Mouse (Mus musculus): ENCODE data around the gene Ifrd2. TPM values are rescaled to one million over a fixed set of nuclear protein-coding genes. Genes with fewer than 3 reads are reported as not detected.

Gene Ifrd2
- polyA plus RNA-seq, 1 experiment from 2014 or later: 55.8 TPM

DNA sequence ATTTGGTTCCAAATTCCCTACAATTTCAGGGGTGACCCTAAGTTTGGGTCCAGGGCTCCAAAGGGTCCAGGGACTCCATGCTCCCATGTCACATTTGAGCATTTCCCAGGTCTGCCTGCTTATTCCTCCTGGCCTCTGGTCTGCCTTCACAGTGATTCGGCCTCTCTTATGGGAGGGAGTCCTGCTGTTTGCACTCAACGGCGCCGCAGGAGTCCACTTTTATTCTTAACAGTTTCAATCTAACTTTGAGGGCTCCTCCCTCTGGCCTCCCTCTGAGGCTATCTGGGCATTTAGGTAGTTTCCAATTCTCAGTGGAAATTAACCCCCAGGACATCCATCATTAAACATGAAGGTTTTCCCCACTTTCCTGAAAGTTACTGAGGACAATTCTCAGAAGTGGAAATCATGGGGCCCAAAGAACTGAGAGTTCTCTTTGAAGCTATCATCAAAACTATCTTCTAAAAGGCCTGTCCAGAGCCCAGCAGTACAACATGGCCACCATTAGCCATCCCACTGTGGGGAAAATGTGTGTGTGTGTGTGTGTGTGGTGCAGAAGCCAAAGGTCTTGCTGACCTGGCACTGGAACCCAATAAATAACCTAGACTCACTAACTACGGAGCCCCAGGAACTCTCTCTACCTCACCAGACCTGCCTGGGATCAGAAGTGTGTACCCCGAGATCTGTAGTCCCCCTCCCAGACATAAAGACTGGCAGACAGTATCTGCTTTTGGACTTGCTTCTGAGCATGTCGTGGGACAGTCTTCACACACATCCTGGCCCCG, 7.0 kb downstream of the Ifrd2 start:
- no peak overlapping the region for H3K9ac ChIP-seq
- H3K9me3 ChIP-seq (replicated peaks): no peaks in the 10 kb centered on the region
- 68% methylated on average over 8 of the region's 8 CpGs for WGBS
- 0 out of 2 replicates have a peak, but pooled peaks cover 1% of the 10 kb centered on the region for H3K4me1 ChIP-seq
- no peak for ATAC-seq (replicated peaks; ENCODE audit: low FRiP score)
- no peak overlapping the region for H3K4me3 ChIP-seq (replicated peaks)
- peaks cover 71% of the 10 kb centered on the region for H3K36me3 ChIP-seq
- H3K4me2 ChIP-seq: no peak overlapping the region
- H3K27ac ChIP-seq: no peak overlapping the region
- no peaks in the 10 kb centered on the region for H3K27me3 ChIP-seq

DNA sequence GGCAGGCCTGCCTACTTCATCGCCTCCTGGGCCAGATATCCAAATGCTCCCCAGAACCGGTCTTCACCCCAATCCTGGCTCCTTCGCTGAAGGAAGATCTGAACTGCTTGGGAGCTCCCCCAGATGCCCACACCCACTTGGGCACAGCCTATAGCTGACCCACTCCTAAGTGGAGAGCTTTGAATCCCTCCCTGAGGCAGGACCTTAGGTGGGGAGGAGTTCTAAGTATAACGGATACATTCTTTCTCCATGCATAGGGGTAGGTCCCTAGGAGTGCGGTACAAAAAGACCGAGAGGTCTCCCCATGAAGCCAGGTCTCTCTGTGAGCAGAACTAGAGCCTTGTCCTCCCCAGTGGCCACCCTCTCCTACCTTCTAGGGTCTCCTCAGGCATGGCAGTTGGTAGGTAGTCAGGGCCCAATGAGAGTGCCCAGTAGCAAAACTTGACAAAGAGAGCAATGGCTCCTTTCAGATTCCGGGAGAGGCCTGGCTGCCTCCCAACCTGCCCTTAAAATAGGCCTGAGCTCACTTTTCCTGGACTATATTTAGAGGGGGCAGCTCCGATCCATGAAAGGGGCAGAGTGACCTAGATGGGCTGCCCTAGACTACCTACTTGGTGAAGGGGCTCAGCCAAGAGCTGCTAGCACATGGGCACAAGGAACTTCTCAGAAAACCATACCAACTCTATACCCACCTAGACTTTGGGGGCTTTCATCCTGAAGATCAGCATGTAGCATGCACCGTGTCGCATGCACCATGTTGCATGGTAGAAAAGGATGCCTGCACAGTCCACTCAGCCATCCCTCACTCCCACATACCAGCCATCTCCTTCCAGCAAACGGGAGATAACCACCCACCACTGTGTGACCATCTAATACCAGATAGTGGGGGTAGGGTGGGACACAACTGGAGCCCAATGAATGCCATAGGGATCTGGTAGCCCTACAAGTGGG, 9.5 kb downstream of the Ifrd2 start:
- H3K9me3 ChIP-seq (replicated peaks): no peaks in the 10 kb centered on the region
- no peak overlapping the region for H3K9ac ChIP-seq

DNA sequence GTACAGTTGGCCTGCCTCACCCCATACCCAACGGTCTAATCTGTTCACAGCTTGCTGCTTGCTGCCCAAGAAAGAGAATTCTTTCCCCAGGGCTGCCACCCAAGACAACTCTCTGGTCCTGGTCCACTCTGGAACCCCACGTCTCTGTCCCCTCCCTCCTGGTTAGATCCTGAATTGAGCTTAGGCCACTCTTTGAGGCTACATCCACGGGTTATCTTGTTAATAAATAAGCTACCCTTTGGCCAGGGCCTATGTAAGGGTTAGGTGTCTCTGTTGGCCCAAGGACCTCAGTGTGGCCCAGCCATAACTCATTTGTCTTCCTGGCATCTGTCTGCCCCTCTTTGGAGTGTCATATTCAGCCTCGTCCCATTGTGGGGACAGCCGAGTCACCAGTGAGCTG, 10.9 kb downstream of the Ifrd2 start:
- Histone ChIP-seq H3K4me3 (replicated peaks) (no peak overlapping the region), H3K9me3 (replicated peaks) (no peaks in the 10 kb centered on the region), H3K9ac (no peak overlapping the region), H3K27ac (no peak overlapping the region), H3K4me1 (peaks cover 22% of the 10 kb centered on the region), H3K27me3 (0 out of 2 replicates have a peak, but pooled peaks cover 3% of the 10 kb centered on the region), H3K36me3 (peaks cover 46% of the 10 kb centered on the region), H3K4me2 (no peak overlapping the region)
- no peak for ATAC-seq (replicated peaks; ENCODE audit: low FRiP score)
- WGBS: 73% methylated on average over 5 of the region's 5 CpGs

More for the DNA sequence above, 9.5 kb downstream of the Ifrd2 start:
- Histone ChIP-seq H3K4me2 (no peak overlapping the region), H3K4me1 (peaks cover 8% of the 10 kb centered on the region), H3K27me3 (0 out of 2 replicates have a peak, but pooled peaks cover 3% of the 10 kb centered on the region), H3K4me3 (replicated peaks) (no peak overlapping the region), H3K36me3 (peaks cover 61% of the 10 kb centered on the region), H3K27ac (no peak overlapping the region)
- ATAC-seq (replicated peaks; ENCODE audit: low FRiP score): no peak
- 87% methylated on average over 11 of the region's 11 CpGs for WGBS

DNA sequence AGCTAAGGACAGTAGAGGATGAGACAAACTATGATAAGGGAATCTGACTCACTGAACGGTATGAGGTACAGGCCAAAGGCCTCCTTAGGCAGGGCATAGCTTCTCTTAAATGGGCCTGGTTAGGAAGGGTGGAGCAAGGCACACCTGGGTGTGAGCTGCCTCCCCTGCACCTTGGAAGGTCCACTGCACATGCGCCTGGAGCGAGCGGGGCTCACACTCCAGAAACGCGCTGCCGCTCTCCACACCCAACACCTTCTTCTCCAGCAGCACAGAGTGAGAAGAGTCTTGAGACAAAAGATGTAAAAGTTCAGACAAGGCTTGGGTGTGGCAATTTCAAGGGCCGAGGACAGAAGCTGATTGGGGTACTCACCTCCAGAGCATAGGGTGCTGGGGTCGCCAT, 12.0 kb downstream of the Ifrd2 start:
- Histone ChIP-seq H3K27me3 (0 out of 2 replicates have a peak, but pooled peaks cover 3% of the 10 kb centered on the region), H3K9ac (no peak overlapping the region), H3K9me3 (replicated peaks) (no peaks in the 10 kb centered on the region), H3K36me3 (peaks cover 35% of the 10 kb centered on the region), H3K4me3 (replicated peaks) (no peak overlapping the region), H3K4me2 (no peak overlapping the region), H3K4me1 (peaks cover 33% of the 10 kb centered on the region), H3K27ac (no peak overlapping the region)
- 76% methylated on average over 9 of the region's 9 CpGs for WGBS
- no peak for ATAC-seq (replicated peaks; ENCODE audit: low FRiP score)

DNA sequence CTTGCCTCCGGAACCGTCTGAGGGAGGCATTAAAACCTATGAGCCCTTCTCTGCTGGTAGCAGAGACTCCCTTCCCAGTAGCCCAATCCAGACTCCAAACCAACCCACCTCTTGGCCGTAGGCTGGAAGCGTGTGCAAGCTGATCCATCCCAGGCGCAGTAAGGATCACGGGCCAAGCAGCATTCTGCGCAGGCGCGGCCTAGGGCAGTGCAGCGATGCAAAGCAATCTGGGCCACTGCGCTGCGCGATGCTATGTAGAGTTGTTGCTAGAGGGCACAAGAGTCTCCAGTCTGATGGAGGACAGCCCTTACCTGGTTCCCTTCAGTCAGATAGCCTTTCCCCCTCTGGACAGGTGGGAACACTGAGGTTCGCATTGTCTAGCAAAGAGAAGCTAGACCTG, 12.4 kb downstream of the Ifrd2 start:
- H3K9me3 ChIP-seq (replicated peaks): no peaks in the 10 kb centered on the region

DNA sequence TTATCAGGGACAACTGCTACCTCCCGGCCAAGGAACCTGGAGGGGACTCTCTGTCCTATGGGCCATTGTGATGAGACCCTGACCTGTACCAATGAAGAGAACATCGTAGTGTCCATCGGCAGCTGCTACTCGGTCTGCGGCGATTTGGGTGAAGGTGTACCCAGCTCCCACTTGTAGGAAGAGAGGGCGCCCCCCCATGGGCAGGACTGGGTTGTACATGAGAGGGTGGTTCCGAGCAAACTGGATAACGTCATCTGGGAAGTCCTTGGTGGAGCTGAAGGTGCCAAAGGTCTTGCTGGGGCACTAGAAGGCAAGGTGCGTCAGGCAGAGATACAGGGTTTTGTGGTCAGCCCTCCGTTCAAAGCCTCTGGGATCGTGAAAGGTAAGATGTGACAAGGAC, 13.3 kb downstream of the Ifrd2 start:
- Histone ChIP-seq H3K9ac (no peak overlapping the region), H3K9me3 (replicated peaks) (no peaks in the 10 kb centered on the region), H3K4me3 (replicated peaks) (no peak overlapping the region), H3K27me3 (0 out of 2 replicates have a peak, but pooled peaks cover 3% of the 10 kb centered on the region), H3K36me3 (peaks cover 26% of the 10 kb centered on the region), H3K4me1 (peaks cover 46% of the 10 kb centered on the region), H3K27ac (no peak overlapping the region), H3K4me2 (no peak overlapping the region)
- WGBS: 82% methylated on average over 12 of the region's 12 CpGs
- no peak for ATAC-seq (replicated peaks; ENCODE audit: low FRiP score)

More for the DNA sequence above, 12.4 kb downstream of the Ifrd2 start:
- H3K4me1 ChIP-seq: peaks cover 37% of the 10 kb centered on the region
- H3K27me3 ChIP-seq: 0 out of 2 replicates have a peak, but pooled peaks cover 3% of the 10 kb centered on the region
- H3K4me3 ChIP-seq (replicated peaks): no peak overlapping the region
- H3K9ac ChIP-seq: no peak overlapping the region
- ATAC-seq (replicated peaks; ENCODE audit: low FRiP score): no peak
- no peak overlapping the region for H3K4me2 ChIP-seq
- H3K27ac ChIP-seq: no peak overlapping the region
- peaks cover 31% of the 10 kb centered on the region for H3K36me3 ChIP-seq
- WGBS: 66% methylated on average over 14 of the region's 14 CpGs

DNA sequence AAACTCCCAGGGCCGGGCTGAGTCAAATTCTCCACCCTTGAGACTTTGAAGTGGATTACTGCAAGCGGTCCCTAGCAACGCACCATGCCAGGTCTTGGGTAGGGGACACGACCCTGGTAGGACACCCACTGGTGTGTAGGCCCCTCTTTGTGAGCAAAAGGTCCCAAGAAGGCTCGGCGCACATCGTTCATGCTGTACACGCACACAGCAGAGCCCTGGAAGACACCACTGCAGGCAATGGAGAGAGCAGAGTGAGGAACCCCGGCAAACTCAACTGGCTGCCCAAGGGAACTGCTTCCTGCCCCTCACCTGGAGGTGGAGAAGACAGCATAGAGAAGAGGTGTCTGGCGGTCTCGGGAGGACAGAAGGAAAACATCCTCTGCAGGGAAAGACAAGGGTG, 13.8 kb downstream of the Ifrd2 start:
- no peak overlapping the region for H3K4me3 ChIP-seq (replicated peaks)
- peaks cover 23% of the 10 kb centered on the region for H3K36me3 ChIP-seq
- no peak overlapping the region for H3K4me2 ChIP-seq
- ATAC-seq (replicated peaks; ENCODE audit: low FRiP score): no peak
- no peaks in the 10 kb centered on the region for H3K9me3 ChIP-seq (replicated peaks)
- H3K4me1 ChIP-seq: peaks cover 51% of the 10 kb centered on the region
- H3K27ac ChIP-seq: no peak overlapping the region
- no peak overlapping the region for H3K9ac ChIP-seq
- WGBS: 86% methylated on average over 11 of the region's 11 CpGs
- H3K27me3 ChIP-seq: 0 out of 2 replicates have a peak, but pooled peaks cover 3% of the 10 kb centered on the region

DNA sequence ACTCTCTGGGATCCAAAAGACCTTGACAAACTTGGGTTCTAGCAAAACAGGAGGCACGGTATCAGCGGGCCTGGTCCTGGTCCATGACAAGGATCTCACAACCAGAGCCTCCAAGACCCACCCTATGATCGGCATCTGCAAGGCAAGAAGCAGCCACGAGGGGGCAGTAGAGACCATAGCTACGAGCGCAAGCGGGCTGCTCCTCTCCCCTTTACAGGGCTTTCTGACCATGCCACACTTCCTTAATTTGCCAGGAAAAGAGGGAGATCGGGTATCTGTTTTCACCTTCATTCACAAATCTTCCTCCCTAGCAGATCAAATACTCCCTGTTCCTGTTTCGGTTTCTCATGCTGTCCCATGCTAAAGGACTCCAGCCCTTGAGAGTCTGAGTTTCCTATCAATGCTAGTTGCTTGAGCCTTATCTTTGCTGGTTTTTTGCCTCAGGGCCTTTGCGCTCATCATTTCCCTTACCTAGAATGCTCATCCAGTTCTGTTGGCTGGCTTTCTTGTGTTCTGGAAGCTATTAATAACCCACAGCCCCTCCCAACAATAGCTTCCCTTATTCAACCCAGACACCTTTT, 14.7 kb downstream of the Ifrd2 start:
- peaks cover 23% of the 10 kb centered on the region for H3K36me3 ChIP-seq
- H3K4me1 ChIP-seq: peaks cover 60% of the 10 kb centered on the region
- no peaks in the 10 kb centered on the region for H3K9me3 ChIP-seq (replicated peaks)
- no peak overlapping the region for H3K9ac ChIP-seq
- WGBS: 11% methylated on average over 10 of the region's 10 CpGs
- no peak overlapping the region for H3K4me3 ChIP-seq (replicated peaks)
- peak overlapping the region; percentile 20 for H3K4me2 ChIP-seq
- 0 out of 2 replicates have a peak, but pooled peaks cover 3% of the 10 kb centered on the region for H3K27me3 ChIP-seq
- ATAC-seq (replicated peaks; ENCODE audit: low FRiP score): peak; percentile 40
- 0 out of 2 replicates have a peak overlapping the region, but pooled peaks have one; percentile 61 for H3K27ac ChIP-seq

DNA sequence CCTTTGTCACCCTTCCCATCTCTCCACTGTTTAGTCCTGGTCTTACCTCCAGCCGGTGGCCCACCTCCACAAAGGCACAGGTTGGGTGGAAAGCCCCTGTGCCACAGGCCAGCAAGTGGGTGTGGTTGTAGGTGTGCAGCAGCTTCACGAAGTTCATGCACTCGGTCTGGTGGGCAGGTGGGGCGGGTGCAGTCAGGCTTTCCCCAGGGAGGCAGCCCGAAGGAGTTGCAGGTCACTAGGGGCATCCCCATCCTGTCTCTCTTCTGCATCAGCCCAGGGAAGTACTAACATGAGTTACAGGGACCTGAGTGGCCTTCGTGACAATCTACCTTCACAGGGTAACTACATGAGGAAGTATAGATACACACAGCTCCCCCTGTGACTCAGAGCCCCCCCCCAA, 15.8 kb downstream of the Ifrd2 start:
- peaks cover 71% of the 10 kb centered on the region for H3K4me1 ChIP-seq
- ATAC-seq (replicated peaks; ENCODE audit: low FRiP score): no peak
- H3K4me3 ChIP-seq (replicated peaks): no peak overlapping the region
- H3K9ac ChIP-seq: no peak overlapping the region
- 0 out of 2 replicates have a peak, but pooled peaks cover 3% of the 10 kb centered on the region for H3K27me3 ChIP-seq
- WGBS: 66% methylated on average over 6 of the region's 6 CpGs
- H3K4me2 ChIP-seq: no peak overlapping the region
- peaks cover 21% of the 10 kb centered on the region for H3K36me3 ChIP-seq
- no peaks in the 10 kb centered on the region for H3K9me3 ChIP-seq (replicated peaks)
- no peak overlapping the region for H3K27ac ChIP-seq

DNA sequence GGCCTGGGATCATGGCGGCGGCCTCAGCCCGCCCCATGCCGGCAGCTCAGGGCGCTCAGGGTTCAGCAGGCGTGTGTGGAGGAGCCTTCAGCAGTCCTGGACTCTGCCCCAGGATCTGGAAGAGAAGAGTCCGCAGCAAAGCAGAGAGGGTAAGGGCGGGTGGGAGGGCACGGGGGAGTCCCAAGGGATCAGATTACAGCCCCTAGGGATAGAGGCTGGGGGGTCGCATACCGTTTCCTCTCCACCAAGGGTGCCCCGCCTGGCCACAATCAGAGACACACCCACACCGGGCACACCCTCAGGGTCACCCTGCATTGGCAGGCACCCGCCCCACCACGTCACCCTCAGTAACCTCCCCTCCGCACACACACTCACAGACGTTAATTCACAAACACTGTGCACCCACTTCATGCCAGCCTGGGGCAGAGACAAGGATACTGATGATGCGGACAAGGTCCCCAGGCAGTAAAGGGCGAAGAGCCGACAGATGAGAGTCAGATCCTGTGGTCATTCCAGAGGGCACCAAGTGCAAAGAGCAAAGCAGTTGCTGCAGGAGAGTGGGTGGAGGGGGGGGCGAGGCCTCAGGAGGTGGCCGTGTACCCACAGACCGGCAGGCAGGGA, 17.7 kb downstream of the Ifrd2 start:
- ATAC-seq (replicated peaks; ENCODE audit: low FRiP score): peak; percentile 63
- peak overlapping the region; percentile 60 for H3K4me2 ChIP-seq
- peaks cover 84% of the 10 kb centered on the region for H3K4me1 ChIP-seq
- peak overlapping the region; percentile 94 for H3K27ac ChIP-seq
- 24% methylated on average over 23 of the region's 23 CpGs for WGBS
- H3K9me3 ChIP-seq (replicated peaks): no peaks in the 10 kb centered on the region
- peak overlapping the region; percentile 51 for H3K9ac ChIP-seq
- H3K27me3 ChIP-seq: 0 out of 2 replicates have a peak, but pooled peaks cover 3% of the 10 kb centered on the region
- H3K4me3 ChIP-seq (replicated peaks): peak overlapping the region; percentile 41
- H3K36me3 ChIP-seq: peaks cover 11% of the 10 kb centered on the region

DNA sequence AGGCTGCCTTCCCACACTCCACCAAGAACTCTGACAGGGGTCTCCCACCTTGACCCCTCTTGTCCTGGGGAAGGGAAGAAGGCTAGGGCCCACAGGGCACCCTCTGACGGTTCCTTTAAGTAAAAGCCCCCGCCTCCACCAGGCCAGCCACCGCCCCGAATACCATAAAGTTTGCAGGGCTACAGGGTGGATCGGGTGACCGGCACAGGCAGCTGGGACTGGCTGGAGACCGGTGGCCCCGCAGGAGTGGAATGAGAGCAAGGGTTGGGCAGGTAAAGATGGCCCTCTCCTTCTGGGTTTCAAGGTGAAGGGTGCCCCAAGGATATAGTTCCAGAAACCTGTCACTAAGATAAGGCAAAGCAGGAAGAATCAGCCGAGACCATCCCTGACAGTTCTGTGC, 19.1 kb downstream of the Ifrd2 start:
- 0 out of 2 replicates have a peak overlapping the region, but pooled peaks have one; percentile 15 for H3K9ac ChIP-seq
- no peaks in the 10 kb centered on the region for H3K9me3 ChIP-seq (replicated peaks)
- WGBS: 8% methylated on average over 9 of the region's 9 CpGs
- peaks cover 90% of the 10 kb centered on the region for H3K4me1 ChIP-seq
- peak overlapping the region; percentile 94 for H3K27ac ChIP-seq
- peak overlapping the region; percentile 25 for H3K4me3 ChIP-seq (replicated peaks)
- peak overlapping the region; percentile 45 for H3K4me2 ChIP-seq
- 0 out of 2 replicates have a peak, but pooled peaks cover under 1% of the 10 kb centered on the region for H3K36me3 ChIP-seq
- ATAC-seq (replicated peaks; ENCODE audit: low FRiP score): peak; percentile 47
- H3K27me3 ChIP-seq: no peaks in the 10 kb centered on the region
